Mouse (Mus musculus) heart, adult 2 months (tissue): ENCODE measurements around the gene Slirp. TPM values are rescaled to one million over a fixed set of nuclear protein-coding genes. Genes with fewer than 3 reads are reported as not detected.

Source experiments
- DNase-seq, 2 experiments: peaks; one replicate each; pipeline ENCODE4 v3.0.0; 2021
- H3K27ac ChIP-seq: fragments of 200-600 bp; 2 replicates; pipeline ENCODE4 v1.8.1; 2022
- H3K27me3 ChIP-seq: fragments of 200-500 bp; 2 replicates; pipeline ENCODE4 v1.6.1; 2012; ENCODE audit warnings: mild to moderate bottlenecking, low read length, inconsistent platforms, mixed read lengths; ENCODE audit not compliant: control insufficient read depth, insufficient read depth
- H3K36me3 ChIP-seq: fragments of 200-500 bp; 2 replicates; pipeline ENCODE4 v1.6.1; 2012; ENCODE audit warnings: low read length, inconsistent platforms; ENCODE audit not compliant: control insufficient read depth, insufficient read depth
- H3K4me1 ChIP-seq: fragments of 200-500 bp; 2 replicates; pipeline ENCODE4 v1.6.1; 2011; ENCODE audit warnings: low read length; ENCODE audit not compliant: control insufficient read depth, insufficient read depth
- H3K4me3 ChIP-seq: fragments of 200-600 bp; 2 replicates; pipeline ENCODE4 v1.8.1; 2022
- H3K79me2 ChIP-seq: fragments of 200-500 bp; replicated peaks from 2 replicates; pipeline ENCODE4 v1.6.1; 2012; ENCODE audit warnings: mild to moderate bottlenecking, inconsistent platforms, low read length, moderate library complexity, mixed read lengths; ENCODE audit not compliant: control insufficient read depth, insufficient read depth
- H3K9ac ChIP-seq: fragments of 200-500 bp; 2 replicates; pipeline ENCODE4 v1.6.1; 2012; ENCODE audit warnings: low read depth, mild to moderate bottlenecking, control low read depth, inconsistent platforms, low read length, mixed read lengths
- CTCF ChIP-seq: fragments of 200-600 bp; IDR thresholded peaks from 2 replicates; pipeline ENCODE4 v1.8.1; 2022; ENCODE audit warnings: antibody characterized with exemption, mild to moderate bottlenecking, moderate library complexity
- EP300 ChIP-seq: fragments of 200-500 bp; IDR thresholded peaks from 2 replicates; pipeline ENCODE4 v1.6.1; 2011; ENCODE audit warnings: low read depth, low read length, control low read depth; ENCODE audit not compliant: insufficient read depth
- POLR2A ChIP-seq: fragments of 200-500 bp; IDR thresholded peaks from 2 replicates; pipeline ENCODE4 v1.6.1; 2011; ENCODE audit warnings: mild to moderate bottlenecking, low read depth, low read length, control low read depth; ENCODE audit not compliant: insufficient read depth
- WGBS: fragments of 180-500 bp; shearing (Covaris S2); methylation state at CpG from one replicate; pipeline ENCODE4 v1.1.7; 2018; 5-methylcytosine and 5-hydroxymethylcytosine counted together
- intact Hi-C: fragments of 180-260 bp; cut with DNase I; formaldehyde crosslinking; loops from one replicate; pipeline ENCODE4 v1.15.1; 2025
- polyA plus RNA-seq: library from polyadenylated mRNA; depleted of rRNA; stranded (reverse); fragments of >200 nt; gene quantifications from 2 replicates; pipeline ENCODE4 v1.2.3, GENCODE M21; 2012
- total RNA-seq, 2 experiments: library from RNA; stranded (reverse); gene quantifications; 2 replicates each; pipeline ENCODE4 v1.2.3; 2021

The Slirp gene
- total and polyA plus RNA-seq, 3 experiments = 32.1 to 173 (median 169) TPM

DNA sequence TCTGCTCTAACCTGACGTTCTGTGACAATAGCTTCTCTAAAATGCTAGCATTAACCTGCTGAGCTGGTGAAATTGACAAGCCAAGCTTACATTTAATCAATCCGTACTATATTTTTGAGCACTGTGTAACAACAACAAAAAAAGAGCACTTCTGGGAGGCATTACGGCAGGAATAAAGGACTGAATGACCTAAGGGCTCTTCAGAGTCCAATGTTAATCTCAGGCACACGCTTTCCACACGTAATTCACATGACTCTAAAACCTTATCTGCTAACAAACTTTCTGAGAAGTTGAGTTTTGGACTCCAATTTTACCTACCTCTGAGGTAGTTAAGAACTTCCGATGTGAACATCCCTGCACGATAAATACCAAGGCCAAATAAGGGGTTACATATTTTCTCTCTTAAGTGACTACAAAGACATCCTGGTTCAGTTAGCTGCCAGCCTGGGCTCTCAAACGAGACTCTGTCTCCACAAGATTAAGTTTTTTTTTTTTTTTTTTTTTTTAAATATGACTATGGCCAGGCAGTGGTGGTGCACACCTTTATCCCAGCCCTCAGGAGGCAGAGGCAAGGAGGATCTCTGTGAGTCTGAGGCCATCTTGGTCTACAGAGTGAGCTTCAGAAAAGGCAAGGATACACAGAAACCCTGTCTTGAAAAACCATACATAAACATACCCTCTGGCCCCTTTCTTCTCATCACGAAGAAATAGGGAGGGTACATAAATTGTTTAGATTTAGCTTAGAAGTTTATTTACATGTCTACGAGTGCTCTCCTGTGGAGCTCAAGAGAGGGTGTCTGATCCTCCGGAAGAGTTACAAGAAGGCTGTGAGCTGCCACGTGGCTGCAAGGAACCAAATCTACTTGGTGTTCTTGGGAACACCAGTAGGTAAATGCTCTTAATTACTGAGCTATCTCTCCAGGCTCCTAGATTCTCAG is 1.2 kb upstream of the Slirp start:
- peaks cover 5% of the 10 kb centered on the region for H3K4me1 ChIP-seq
- H3K4me3 ChIP-seq = peak overlapping the region; percentile 87
- no peak for DNase-seq
- no peak overlapping the region; the same call in 1 of the 2 replicates for H3K27ac ChIP-seq
- H3K9ac ChIP-seq = no peak overlapping the region
- intact Hi-C loops = loop anchor here (2.0 kb wide), 1 partner anchor 30 kb away; the partner anchor contains the start of gene Snw1
- WGBS = 14% methylated on average over 12 of the region's 12 CpGs
- no peaks in the 10 kb centered on the region for H3K27me3 ChIP-seq
- no peaks in the 10 kb centered on the region; the same call in none of the 2 replicates for H3K79me2 ChIP-seq
- H3K36me3 ChIP-seq = peaks cover 19% of the 10 kb centered on the region
- TF ChIP-seq POLR2A = no peak
- no peak for TF ChIP-seq EP300
- TF ChIP-seq CTCF = no peak

DNA sequence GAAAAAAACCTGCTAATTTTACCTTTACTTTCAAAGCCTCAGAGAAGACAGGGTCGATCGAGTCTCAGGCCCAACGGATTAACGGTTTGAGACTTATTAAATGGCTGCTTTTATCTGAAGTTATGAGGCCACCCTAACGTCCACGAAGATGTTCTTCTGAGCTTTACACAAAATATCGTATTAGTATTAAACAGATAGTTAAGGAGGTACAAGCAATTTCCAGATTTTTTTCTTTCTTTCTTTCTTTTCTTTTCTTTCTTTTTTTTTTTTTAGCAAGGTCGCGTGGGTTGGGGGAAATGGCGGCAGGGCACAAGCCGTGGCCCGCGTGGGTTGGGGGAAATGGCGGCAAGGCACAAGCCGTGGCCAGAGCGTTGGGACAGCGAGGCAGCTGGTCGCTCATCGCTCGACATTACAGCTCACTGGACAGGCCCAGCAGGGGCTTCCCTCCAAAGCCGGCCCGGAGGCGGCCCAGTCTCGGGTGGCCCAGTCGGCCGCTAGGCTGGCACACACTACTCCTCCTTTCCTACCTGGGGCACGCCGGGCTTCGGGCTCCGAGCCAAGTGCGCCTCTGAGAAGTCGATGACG is 489 bp upstream of the Slirp start:
- H3K27ac ChIP-seq = peak overlapping the region; percentile 73
- DNase-seq = no peak
- TF ChIP-seq EP300 (no peak), CTCF (no peak), POLR2A (no peak)
- under 1% methylated on average over 33 of the region's 33 CpGs for WGBS
- H3K4me3 ChIP-seq = peak overlapping the region; percentile 87
- peak overlapping the region; percentile 92 for H3K9ac ChIP-seq
- H3K4me1 ChIP-seq = peaks cover 5% of the 10 kb centered on the region
- H3K36me3 ChIP-seq = peaks cover 18% of the 10 kb centered on the region
- intact Hi-C loops = loop anchor here (2.0 kb wide), 1 partner anchor 30 kb away; the partner anchor contains the start of gene Snw1
- no peaks in the 10 kb centered on the region; the same call in none of the 2 replicates for H3K79me2 ChIP-seq
- no peaks in the 10 kb centered on the region for H3K27me3 ChIP-seq

DNA sequence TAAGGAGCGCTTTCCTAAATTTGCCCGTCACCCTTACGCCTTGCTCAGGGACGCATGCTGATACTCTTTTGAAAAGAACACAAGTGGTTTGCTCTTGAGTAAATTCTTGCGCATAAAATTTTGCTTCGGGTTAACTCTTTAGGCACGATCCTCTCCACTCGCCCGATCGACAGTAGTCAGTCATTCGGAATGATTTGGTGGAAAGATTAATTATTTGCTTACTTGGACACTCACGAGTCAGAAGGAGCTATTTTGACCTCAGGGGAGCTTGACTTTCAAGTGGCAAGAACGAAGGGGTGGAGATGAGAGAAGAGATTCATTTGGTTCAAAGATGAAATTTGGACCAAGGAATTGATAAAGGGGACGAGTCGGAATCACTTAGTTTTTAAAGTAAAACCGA is 515 bp downstream of the Slirp start:
- intact Hi-C loops = no loop called here
- H3K79me2 ChIP-seq = no peaks in the 10 kb centered on the region; the same call in none of the 2 replicates
- peaks cover 5% of the 10 kb centered on the region for H3K4me1 ChIP-seq
- TF ChIP-seq CTCF (no peak), EP300 (no peak), POLR2A (no peak)
- H3K27ac ChIP-seq = no peak overlapping the region; the same call in 1 of the 2 replicates
- no peak for DNase-seq
- peaks cover 21% of the 10 kb centered on the region for H3K36me3 ChIP-seq
- WGBS = 3% methylated on average over 16 of the region's 16 CpGs
- H3K9ac ChIP-seq = no peak overlapping the region
- H3K4me3 ChIP-seq = peak overlapping the region; percentile 87
- no peaks in the 10 kb centered on the region for H3K27me3 ChIP-seq

DNA sequence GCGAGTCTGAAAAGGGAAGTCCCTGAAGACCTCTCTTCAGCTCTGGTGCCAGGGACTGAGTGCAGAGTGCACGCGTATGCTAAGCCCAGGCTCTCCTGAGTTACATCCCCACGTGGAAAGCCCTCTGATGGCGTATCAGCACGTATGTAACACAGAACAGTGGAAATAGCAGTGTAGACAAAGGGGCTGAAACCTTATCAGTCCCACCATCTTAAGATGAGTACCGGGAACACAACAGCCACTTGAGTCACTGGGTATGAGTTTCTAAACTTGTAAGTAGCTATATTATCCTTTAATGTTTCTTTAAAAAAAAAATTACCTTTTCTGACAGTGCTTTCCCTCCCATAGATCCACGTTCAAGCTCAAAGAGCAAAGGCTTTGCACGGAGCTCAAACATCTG is 5.8 kb downstream of the Slirp start:
- H3K4me3 ChIP-seq = no peak overlapping the region
- no peak overlapping the region for H3K27ac ChIP-seq
- no peaks in the 10 kb centered on the region for H3K79me2 ChIP-seq
- peaks cover 16% of the 10 kb centered on the region for H3K36me3 ChIP-seq
- no peak overlapping the region for H3K9ac ChIP-seq
- TF ChIP-seq CTCF (no peak), POLR2A (no peak), EP300 (no peak)
- intact Hi-C loops = no loop called here
- no peaks in the 10 kb centered on the region for H3K27me3 ChIP-seq
- 85% methylated on average over 9 of the region's 9 CpGs for WGBS
- no peak for DNase-seq
- no peaks in the 10 kb centered on the region for H3K4me1 ChIP-seq

DNA sequence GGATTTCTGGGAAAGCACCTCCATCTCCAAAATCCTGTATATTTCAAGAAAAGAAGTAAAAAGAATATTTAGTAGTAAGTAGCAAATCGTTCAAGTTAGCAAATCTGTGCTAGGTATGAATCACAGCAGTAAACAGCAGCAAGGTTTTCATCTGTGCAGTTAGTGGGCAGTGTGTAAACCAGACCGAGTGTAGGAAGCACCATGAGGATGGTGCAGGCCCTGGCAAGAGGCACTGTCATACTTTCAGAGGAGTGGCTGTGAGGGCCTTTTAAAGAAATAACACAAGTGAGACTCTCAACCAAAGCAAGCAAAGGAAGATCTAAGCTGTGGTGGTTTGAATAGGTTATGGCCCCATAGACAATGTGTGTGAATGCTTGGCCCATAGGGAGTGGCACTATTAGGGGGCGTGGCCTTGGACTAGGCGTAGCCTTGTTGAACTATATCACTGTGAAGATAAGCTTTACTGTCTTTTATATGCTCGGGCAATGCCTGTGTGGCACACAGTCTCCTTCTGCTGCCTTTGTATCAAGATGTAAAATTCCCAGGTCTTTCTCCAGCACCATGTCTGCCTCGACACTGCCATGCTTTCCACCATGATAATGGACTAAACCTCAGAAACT is 21.1 kb downstream of the Slirp start:
- Histone ChIP-seq H3K79me2 (no peaks in the 10 kb centered on the region; the same call in 1 of the 2 replicates), H3K27me3 (no peaks in the 10 kb centered on the region), H3K27ac (no peak overlapping the region), H3K4me3 (no peak overlapping the region), H3K4me1 (no peaks in the 10 kb centered on the region; the same call in 1 of the 2 replicates), H3K36me3 (peaks cover 24% of the 10 kb centered on the region), H3K9ac (no peak overlapping the region)
- 82% methylated on average over 6 of the region's 6 CpGs for WGBS
- no peak for TF ChIP-seq EP300
- TF ChIP-seq CTCF = no peak
- TF ChIP-seq POLR2A = no peak
- no peak for DNase-seq
- intact Hi-C loops = no loop called here
